Mouse (Mus musculus) bone marrow, adult 2 months (tissue): ENCODE results near the gene Lrrc52.

Source experiments
- CTCF ChIP-seq: fragments of 200-500 bp; IDR thresholded peaks from 2 replicates; pipeline ENCODE4 v1.5.1; 2011; ENCODE audit warnings: low read length, control low read depth; ENCODE audit not compliant: control insufficient read depth, insufficient read depth
- POLR2A ChIP-seq: fragments of 200-500 bp; IDR thresholded peaks from 2 replicates; pipeline ENCODE4 v1.6.1; 2011; ENCODE audit warnings: low read depth, mild to moderate bottlenecking, control low read depth, low read length, borderline replicate concordance; ENCODE audit not compliant: control insufficient read depth

- TF ChIP-seq POLR2A = no peak
- TF ChIP-seq CTCF = no peak
These were observed 18.0 kb downstream of the Lrrc52 start for GRCm38 (mm10) chr1:167448598-167448997.
